Mouse (Mus musculus) forebrain, embryonic 15.5 days (tissue): ENCODE measurements around the gene Abcc12. TPM values are rescaled to one million over a fixed set of nuclear protein-coding genes. Genes with fewer than 3 reads are reported as not detected.
A peak's percentile ranks its signal among the peaks of the same experiment; 100 is the strongest.

ENCODE experiments used
- ATAC-seq: fragments of 200-750 bp; cut with Nextera tagmentation; replicated peaks from 2 replicates; pipeline ENCODE4 v1.8.0; 2017; ENCODE audit warnings: mild to moderate bottlenecking, moderate TSS enrichment, moderate library complexity
- H3K27ac ChIP-seq: fragments of 300-500 bp; sonication (generic); replicated peaks from 2 replicates; pipeline ENCODE4 v1.5.1; 2015; ENCODE audit warnings: mild to moderate bottlenecking, inconsistent platforms
- H3K27me3 ChIP-seq: fragments of 300-500 bp; sonication (generic); 2 replicates; pipeline ENCODE4 v1.6.1; 2015; ENCODE audit warnings: inconsistent platforms
- H3K36me3 ChIP-seq: fragments of 300-500 bp; sonication (generic); 2 replicates; pipeline ENCODE4 v1.6.1; 2015; ENCODE audit warnings: mild to moderate bottlenecking, inconsistent platforms
- H3K4me1 ChIP-seq: fragments of 300-500 bp; sonication (generic); 2 replicates; pipeline ENCODE4 v1.6.1; 2015; ENCODE audit warnings: inconsistent platforms
- H3K4me2 ChIP-seq: fragments of 300-500 bp; sonication (generic); replicated peaks from 2 replicates; pipeline ENCODE4 v1.6.1; 2015; ENCODE audit warnings: mild to moderate bottlenecking, inconsistent platforms
- H3K4me3 ChIP-seq: fragments of 300-500 bp; sonication (generic); 2 replicates; pipeline ENCODE4 v1.5.1; 2015; ENCODE audit warnings: mild to moderate bottlenecking, inconsistent platforms
- H3K9ac ChIP-seq: fragments of 300-500 bp; sonication (generic); replicated peaks from 2 replicates; pipeline ENCODE4 v1.6.1; 2015; ENCODE audit warnings: mild to moderate bottlenecking, inconsistent platforms
- H3K9me3 ChIP-seq: fragments of 300-500 bp; sonication (generic); 2 replicates; pipeline ENCODE4 v1.6.1; 2016; ENCODE audit warnings: inconsistent platforms
- WGBS: fragments of 180-500 bp; shearing (Covaris S2); methylation state at CpG from one replicate; pipeline ENCODE4 v1.1.7; 2015; ENCODE audit warnings: mixed read lengths; 5-methylcytosine and 5-hydroxymethylcytosine counted together
- polyA plus RNA-seq: library from polyadenylated mRNA; unstranded; fragments of >200 nt; fragmentation: Nextera tagmentation; extraction: Ambion mirVana; gene quantifications from 2 replicates; pipeline ENCODE4 v1.2.1, GENCODE M21; 2015

The Abcc12 gene
- polyA plus RNA-seq, 1 experiment from 2014 or later, result 0.23 TPM

GRCm38 (mm10) chr8:86597681-86598080 is 17.2 kb upstream of the Abcc12 start:
- Histone ChIP-seq H3K27ac (no peak overlapping the region), H3K4me2 (no peak overlapping the region), H3K4me3 (no peak overlapping the region), H3K36me3 (no peaks in the 10 kb centered on the region), H3K27me3 (no peaks in the 10 kb centered on the region), H3K4me1 (no peaks in the 10 kb centered on the region), H3K9me3 (no peaks in the 10 kb centered on the region), H3K9ac (no peak overlapping the region)
- 87% methylated on average over 7 of the region's 7 CpGs for WGBS
- ATAC-seq, result no peak

GRCm38 (mm10) chr8:86595671-86596070 is 15.2 kb upstream of the Abcc12 start:
- Histone ChIP-seq H3K9ac (no peak overlapping the region), H3K4me2 (no peak overlapping the region), H3K36me3 (no peaks in the 10 kb centered on the region), H3K4me3 (no peak overlapping the region), H3K27me3 (no peaks in the 10 kb centered on the region), H3K27ac (no peak overlapping the region), H3K4me1 (no peaks in the 10 kb centered on the region), H3K9me3 (no peaks in the 10 kb centered on the region)
- no peak for ATAC-seq
- WGBS, result 89% methylated on average over 5 of the region's 5 CpGs

GRCm38 (mm10) chr8:86594159-86594796 is 13.8 kb upstream of the Abcc12 start:
- no peaks in the 10 kb centered on the region for H3K9me3 ChIP-seq
- no peak overlapping the region for H3K4me3 ChIP-seq
- H3K27ac ChIP-seq, result no peak overlapping the region
- no peak overlapping the region for H3K4me2 ChIP-seq
- no peaks in the 10 kb centered on the region for H3K36me3 ChIP-seq
- 76% methylated on average over 3 of the region's 3 CpGs for WGBS
- ATAC-seq, result no peak
- no peaks in the 10 kb centered on the region for H3K4me1 ChIP-seq
- H3K9ac ChIP-seq, result no peak overlapping the region
- no peaks in the 10 kb centered on the region for H3K27me3 ChIP-seq

- WGBS, result 68% methylated on average over 10 of the region's 10 CpGs
- H3K9me3 ChIP-seq, result no peaks in the 10 kb centered on the region
- H3K9ac ChIP-seq, result no peak overlapping the region
- H3K27ac ChIP-seq, result no peak overlapping the region
- ATAC-seq, result no peak
- H3K4me2 ChIP-seq, result no peak overlapping the region
- H3K4me1 ChIP-seq, result no peaks in the 10 kb centered on the region
- no peaks in the 10 kb centered on the region for H3K36me3 ChIP-seq
- H3K27me3 ChIP-seq, result no peaks in the 10 kb centered on the region
- H3K4me3 ChIP-seq, result no peak overlapping the region
Measured at GRCm38 (mm10) chr8:86593099-86593498, 12.6 kb upstream of the Abcc12 start.

- no peak overlapping the region for H3K4me3 ChIP-seq
- H3K36me3 ChIP-seq, result no peaks in the 10 kb centered on the region
- H3K9me3 ChIP-seq, result no peaks in the 10 kb centered on the region
- H3K9ac ChIP-seq, result no peak overlapping the region
- H3K4me1 ChIP-seq, result no peaks in the 10 kb centered on the region
- H3K4me2 ChIP-seq, result no peak overlapping the region
- no peak overlapping the region for H3K27ac ChIP-seq
- ATAC-seq, result no peak
- H3K27me3 ChIP-seq, result no peaks in the 10 kb centered on the region
- 89% methylated on average over 5 of the region's 5 CpGs for WGBS
Measured at GRCm38 (mm10) chr8:86588338-86588737, 7.9 kb upstream of the Abcc12 start.

GRCm38 (mm10) chr8:86586642-86587041 is 6.2 kb upstream of the Abcc12 start:
- no peaks in the 10 kb centered on the region for H3K4me1 ChIP-seq
- H3K36me3 ChIP-seq, result no peaks in the 10 kb centered on the region
- no peaks in the 10 kb centered on the region for H3K27me3 ChIP-seq
- ATAC-seq, result no peak
- H3K4me3 ChIP-seq, result no peak overlapping the region
- no peak overlapping the region for H3K4me2 ChIP-seq
- no peak overlapping the region for H3K27ac ChIP-seq
- H3K9ac ChIP-seq, result no peak overlapping the region
- WGBS, result 44% methylated on average over 6 of the region's 6 CpGs
- H3K9me3 ChIP-seq, result no peaks in the 10 kb centered on the region

- no peak overlapping the region for H3K4me2 ChIP-seq
- WGBS, result 42% methylated on average over 5 of the region's 5 CpGs
- no peaks in the 10 kb centered on the region for H3K9me3 ChIP-seq
- H3K27me3 ChIP-seq, result no peaks in the 10 kb centered on the region
- H3K4me1 ChIP-seq, result no peaks in the 10 kb centered on the region
- no peak overlapping the region for H3K9ac ChIP-seq
- H3K4me3 ChIP-seq, result no peak overlapping the region
- 0 out of 2 replicates have a peak, but pooled peaks have one; percentile 26 for ATAC-seq
- no peaks in the 10 kb centered on the region for H3K36me3 ChIP-seq
- no peak overlapping the region for H3K27ac ChIP-seq
Measured at GRCm38 (mm10) chr8:86586058-86586457, 5.6 kb upstream of the Abcc12 start.

GRCm38 (mm10) chr8:86585532-86585931 is 5.0 kb upstream of the Abcc12 start:
- H3K9me3 ChIP-seq, result no peaks in the 10 kb centered on the region
- 1% methylated on average over 16 of the region's 16 CpGs for WGBS
- H3K36me3 ChIP-seq, result no peaks in the 10 kb centered on the region
- H3K27me3 ChIP-seq, result no peaks in the 10 kb centered on the region
- H3K4me2 ChIP-seq, result peak overlapping the region; percentile 70
- peak overlapping the region; percentile 48 for H3K9ac ChIP-seq
- H3K4me1 ChIP-seq, result no peaks in the 10 kb centered on the region
- H3K27ac ChIP-seq, result peak overlapping the region; percentile 75
- peak overlapping the region; percentile 45 for H3K4me3 ChIP-seq
- ATAC-seq, result peak; percentile 86

GRCm38 (mm10) chr8:86585118-86585517 is 4.6 kb upstream of the Abcc12 start:
- WGBS, result 4% methylated on average over 11 of the region's 11 CpGs
- H3K4me3 ChIP-seq, result peak overlapping the region; percentile 45
- no peaks in the 10 kb centered on the region for H3K9me3 ChIP-seq
- peak; percentile 84 for ATAC-seq
- H3K9ac ChIP-seq, result peak overlapping the region; percentile 48
- no peaks in the 10 kb centered on the region for H3K36me3 ChIP-seq
- peak overlapping the region; percentile 75 for H3K27ac ChIP-seq
- H3K4me2 ChIP-seq, result peak overlapping the region; percentile 70
- H3K4me1 ChIP-seq, result no peaks in the 10 kb centered on the region
- no peaks in the 10 kb centered on the region for H3K27me3 ChIP-seq

GRCm38 (mm10) chr8:86581921-86582331 is 1.4 kb upstream of the Abcc12 start:
- H3K4me3 ChIP-seq, result no peak overlapping the region
- 75% methylated on average over 4 of the region's 4 CpGs for WGBS
- no peak overlapping the region for H3K4me2 ChIP-seq
- H3K9me3 ChIP-seq, result no peaks in the 10 kb centered on the region
- H3K9ac ChIP-seq, result no peak overlapping the region
- H3K27ac ChIP-seq, result peak overlapping the region; percentile 69
- ATAC-seq, result no peak
- H3K27me3 ChIP-seq, result no peaks in the 10 kb centered on the region
- H3K36me3 ChIP-seq, result no peaks in the 10 kb centered on the region
- H3K4me1 ChIP-seq, result peaks cover 22% of the 10 kb centered on the region

- Histone ChIP-seq H3K4me2 (no peak overlapping the region), H3K27ac (peak overlapping the region; percentile 71), H3K4me3 (no peak overlapping the region), H3K36me3 (no peaks in the 10 kb centered on the region), H3K9ac (no peak overlapping the region), H3K27me3 (no peaks in the 10 kb centered on the region), H3K4me1 (peaks cover 23% of the 10 kb centered on the region), H3K9me3 (no peaks in the 10 kb centered on the region)
- WGBS, result 83% methylated on average over 8 of the region's 8 CpGs
- no peak for ATAC-seq
Measured at GRCm38 (mm10) chr8:86578693-86579092, 1.8 kb downstream of the Abcc12 start.

GRCm38 (mm10) chr8:86578076-86578475 is 2.4 kb downstream of the Abcc12 start:
- H3K9me3 ChIP-seq, result no peaks in the 10 kb centered on the region
- WGBS, result 49% methylated on average over 9 of the region's 9 CpGs
- H3K9ac ChIP-seq, result no peak overlapping the region
- H3K4me2 ChIP-seq, result no peak overlapping the region
- no peak overlapping the region for H3K4me3 ChIP-seq
- peak overlapping the region; percentile 71 for H3K27ac ChIP-seq
- no peaks in the 10 kb centered on the region for H3K36me3 ChIP-seq
- ATAC-seq, result peak; percentile 80
- peaks cover 23% of the 10 kb centered on the region for H3K4me1 ChIP-seq
- H3K27me3 ChIP-seq, result no peaks in the 10 kb centered on the region

- WGBS, result 68% methylated on average over 8 of the region's 8 CpGs
- no peaks in the 10 kb centered on the region for H3K27me3 ChIP-seq
- H3K4me3 ChIP-seq, result no peak overlapping the region
- peaks cover 23% of the 10 kb centered on the region for H3K4me1 ChIP-seq
- H3K9ac ChIP-seq, result no peak overlapping the region
- no peak for ATAC-seq
- H3K9me3 ChIP-seq, result no peaks in the 10 kb centered on the region
- no peak overlapping the region for H3K4me2 ChIP-seq
- peak overlapping the region; percentile 71 for H3K27ac ChIP-seq
- no peaks in the 10 kb centered on the region for H3K36me3 ChIP-seq
Measured at GRCm38 (mm10) chr8:86577547-86577946, 2.9 kb downstream of the Abcc12 start.
